Mouse (Mus musculus) cerebellum, adult 2 months (tissue): ENCODE measurements around the gene Slc35e4. TPM values are rescaled to one million over a fixed set of nuclear protein-coding genes. Genes with fewer than 3 reads are reported as not detected.

Source experiments
- DNase-seq, 2 experiments: peaks; one replicate each; pipeline ENCODE4 v3.0.0; 2021
- H3K27ac ChIP-seq: fragments of 200-500 bp; 2 replicates; pipeline ENCODE4 v1.5.1; 2012; ENCODE audit warnings: low read length, control low read depth, inconsistent platforms; ENCODE audit not compliant: insufficient read depth
- H3K27me3 ChIP-seq: fragments of 200-500 bp; 2 replicates; pipeline ENCODE4 v1.6.1; 2012; ENCODE audit warnings: inconsistent platforms, mild to moderate bottlenecking, low read length, moderate library complexity; ENCODE audit not compliant: control insufficient read depth, insufficient read depth
- H3K4me1 ChIP-seq: fragments of 200-500 bp; 2 replicates; pipeline ENCODE4 v1.6.1; 2011; ENCODE audit warnings: low read length; ENCODE audit not compliant: control insufficient read depth, insufficient read depth
- H3K4me3 ChIP-seq: fragments of 200-500 bp; replicated peaks from 2 replicates; pipeline ENCODE3; 2011; ENCODE audit warnings: mild to moderate bottlenecking, low read depth, low read length, control low read depth; ENCODE audit not compliant: insufficient read depth
- CTCF ChIP-seq: fragments of 200-500 bp; IDR thresholded peaks from 2 replicates; pipeline ENCODE4 v1.5.1; 2011; ENCODE audit warnings: low read depth, mild to moderate bottlenecking, control low read depth, low read length, moderate library complexity, borderline replicate concordance; ENCODE audit not compliant: insufficient read depth
- POLR2A ChIP-seq: fragments of 200-500 bp; IDR thresholded peaks from 2 replicates; pipeline ENCODE4 v1.6.1; 2011; ENCODE audit warnings: low read length, control low read depth, borderline replicate concordance; ENCODE audit not compliant: insufficient read depth
- WGBS: fragments of 180-500 bp; shearing (Covaris S2); methylation state at CpG from one replicate; pipeline ENCODE4 v1.1.7; 2018; 5-methylcytosine and 5-hydroxymethylcytosine counted together
- polyA plus RNA-seq: library from polyadenylated mRNA; depleted of rRNA; stranded (reverse); fragments of >200 nt; gene quantifications from 2 replicates; pipeline ENCODE4 v1.2.3, GENCODE M21; 2012

Slc35e4 gene
- polyA plus RNA-seq, 1 experiment = 27.3 TPM

GRCm38 (mm10) chr11:3902516-3902915, 11.9 kb downstream of the Slc35e4 start:
- Histone ChIP-seq H3K27me3 (no peaks in the 10 kb centered on the region), H3K4me1 (peaks cover 9% of the 10 kb centered on the region), H3K4me3 (no peak overlapping the region), H3K27ac (no peak overlapping the region)
- WGBS = 96% methylated on average over 3 of the region's 3 CpGs
- DNase-seq = no peak
- TF ChIP-seq CTCF (no peak), POLR2A (no peak)

- H3K27me3 ChIP-seq = no peaks in the 10 kb centered on the region
- no peak overlapping the region for H3K27ac ChIP-seq
- no peak overlapping the region for H3K4me3 ChIP-seq
- H3K4me1 ChIP-seq = peaks cover 11% of the 10 kb centered on the region
- no peak for DNase-seq
- TF ChIP-seq POLR2A = no peak
- TF ChIP-seq CTCF = no peak
- WGBS = 77% methylated on average over 6 of the region's 6 CpGs
Measured at GRCm38 (mm10) chr11:3900296-3900695, 14.2 kb downstream of the Slc35e4 start.

DNA sequence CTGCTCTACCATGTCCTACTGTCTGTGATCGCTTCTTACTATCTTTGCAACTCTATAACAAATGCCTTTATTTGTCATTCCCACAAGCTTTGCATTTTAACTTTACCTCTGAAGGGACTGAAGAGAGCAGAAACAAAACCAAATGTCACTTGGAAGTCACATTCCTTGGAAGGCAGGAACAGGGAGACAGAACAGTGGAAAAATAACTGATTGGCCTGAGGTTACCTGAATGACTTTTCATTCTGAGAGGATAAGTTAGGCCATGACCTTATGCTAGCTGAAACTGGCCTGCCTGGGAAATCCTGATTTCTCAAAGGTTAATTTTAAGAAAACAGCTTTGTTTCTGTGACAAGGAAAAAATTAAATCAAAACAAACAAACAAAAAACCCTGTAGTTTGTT, 18.5 kb downstream of the Slc35e4 start:
- Histone ChIP-seq H3K4me1 (peaks cover 5% of the 10 kb centered on the region), H3K27me3 (no peaks in the 10 kb centered on the region), H3K27ac (no peak overlapping the region), H3K4me3 (no peak overlapping the region)
- TF ChIP-seq POLR2A (no peak), CTCF (no peak)
- WGBS = 88% methylated on average over 1 of the region's 1 CpGs
- no peak for DNase-seq

DNA sequence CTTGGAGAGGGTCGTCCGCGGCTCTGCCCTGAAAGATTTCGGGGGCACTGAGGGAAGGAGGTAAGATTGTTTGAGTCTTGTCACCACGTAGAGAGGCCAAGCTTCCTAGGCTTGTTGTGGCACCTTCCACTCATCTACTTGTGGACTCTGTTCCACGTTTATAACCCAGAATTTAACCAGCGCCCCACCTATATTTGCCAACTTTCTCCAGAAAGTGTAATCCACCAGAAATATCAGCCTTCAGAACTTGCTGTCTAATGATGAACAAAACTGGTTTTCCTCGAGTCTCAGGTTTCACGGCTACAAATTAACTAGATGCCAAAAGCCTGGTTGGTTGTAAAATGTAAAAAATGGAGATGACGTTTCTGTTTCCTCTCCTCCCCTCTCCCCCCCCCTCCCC, 19.0 kb downstream of the Slc35e4 start:
- WGBS = 13% methylated on average over 10 of the region's 10 CpGs
- Histone ChIP-seq H3K4me3 (peak overlapping the region; percentile 37), H3K27ac (no peak overlapping the region), H3K27me3 (no peaks in the 10 kb centered on the region), H3K4me1 (peaks cover 5% of the 10 kb centered on the region)
- DNase-seq = peak in 1 of 2 experiments; percentile 15
- TF ChIP-seq POLR2A (no peak), CTCF (no peak)

DNA sequence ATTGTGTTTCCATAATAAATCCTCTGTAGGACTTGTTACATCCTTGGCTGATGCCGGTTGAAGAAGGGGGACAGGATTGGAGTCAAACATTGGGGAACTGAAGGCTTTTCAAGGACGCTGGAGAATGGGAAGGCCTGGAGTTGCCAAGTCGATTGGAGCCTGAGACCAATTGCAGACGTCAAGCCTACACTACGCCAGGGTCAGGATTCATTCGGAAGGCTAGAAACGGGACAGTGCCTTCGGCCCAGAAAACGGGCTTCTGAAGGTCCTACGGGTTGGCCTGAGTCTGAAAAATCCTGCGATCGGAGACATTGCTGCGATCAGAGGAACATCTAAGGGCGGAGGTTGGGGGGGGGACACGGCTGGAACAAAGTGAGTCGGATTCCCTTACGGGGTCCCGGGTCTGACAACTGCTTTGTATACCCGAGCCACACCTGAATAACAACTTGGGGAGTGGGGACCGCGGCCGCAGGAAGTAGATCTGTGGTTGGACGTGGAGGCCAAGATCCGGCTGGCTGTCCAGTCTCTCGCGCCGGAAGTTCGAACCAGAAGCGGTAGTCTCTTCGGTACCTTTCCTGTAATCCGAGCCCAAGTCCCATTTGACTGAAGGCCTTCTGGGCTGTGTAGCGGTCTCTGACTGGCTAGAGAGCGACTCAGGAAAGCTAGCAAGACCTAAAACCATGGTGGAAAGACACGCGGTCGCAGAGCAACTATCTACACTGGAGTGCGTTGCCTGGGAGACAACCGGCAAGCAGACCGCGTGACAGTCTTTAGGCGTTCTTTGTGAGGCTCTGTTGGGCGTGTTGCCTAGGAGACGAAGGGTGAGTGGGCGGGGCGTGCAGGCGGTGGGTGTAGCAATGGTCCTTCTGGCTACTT, 19.8 kb downstream of the Slc35e4 start, which contains the start of the genes 4921536K21Rik and Dusp18:
TSS of gene 4921536K21Rik (minus strand) at position 693 of the 876 bp plus-strand sequence.
TSS of gene Dusp18 (plus strand) at position 835 of the 876 bp plus-strand sequence.
- TF ChIP-seq CTCF = no peak
- no peak for TF ChIP-seq POLR2A
- Histone ChIP-seq H3K27me3 (no peaks in the 10 kb centered on the region), H3K27ac (no peak within 1 kb of the TSS), H3K4me3 (peak within 1 kb of the TSS; percentile 37), H3K4me1 (peaks cover 5% of the 10 kb centered on the region)
- peak; percentile 69 to 72 for DNase-seq
- 15% methylated on average over 46 of the region's 46 CpGs for WGBS

DNA sequence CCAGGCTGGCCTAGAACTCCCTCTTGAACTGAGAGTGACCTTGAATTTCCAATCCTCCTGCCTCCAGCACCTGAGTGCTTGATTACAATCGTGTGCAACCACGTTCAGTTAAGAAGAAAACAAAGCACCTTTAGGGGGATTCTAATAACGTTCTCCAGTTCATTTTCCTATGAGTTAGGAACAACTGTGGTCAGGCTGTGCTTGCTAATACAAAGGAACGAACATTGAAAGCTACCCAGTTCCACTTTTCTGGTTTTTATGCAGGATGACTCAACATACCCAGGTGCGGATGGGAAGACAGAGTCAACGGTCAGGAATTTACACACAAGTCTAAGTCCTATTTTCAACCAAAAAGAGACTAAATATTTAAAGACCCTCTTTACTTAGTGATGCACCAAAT, 20.5 kb downstream of the Slc35e4 start:
- Histone ChIP-seq H3K27ac (no peak overlapping the region), H3K4me1 (peaks cover 5% of the 10 kb centered on the region), H3K4me3 (no peak overlapping the region), H3K27me3 (no peaks in the 10 kb centered on the region)
- no peak for DNase-seq
- no peak for TF ChIP-seq CTCF
- TF ChIP-seq POLR2A = no peak
- WGBS = 93% methylated on average over 6 of the region's 6 CpGs

- WGBS = 12% methylated on average over 5 of the region's 5 CpGs
- Histone ChIP-seq H3K27ac (no peak overlapping the region), H3K4me1 (peaks cover 8% of the 10 kb centered on the region; the same call in 1 of the 2 replicates), H3K27me3 (no peaks in the 10 kb centered on the region), H3K4me3 (no peak overlapping the region)
- no peak for TF ChIP-seq CTCF
- no peak for TF ChIP-seq POLR2A
- DNase-seq = peak in 1 of 2 experiments; percentile 61
Measured at GRCm38 (mm10) chr11:3887331-3887730, 27.1 kb downstream of the Slc35e4 start.

DNA sequence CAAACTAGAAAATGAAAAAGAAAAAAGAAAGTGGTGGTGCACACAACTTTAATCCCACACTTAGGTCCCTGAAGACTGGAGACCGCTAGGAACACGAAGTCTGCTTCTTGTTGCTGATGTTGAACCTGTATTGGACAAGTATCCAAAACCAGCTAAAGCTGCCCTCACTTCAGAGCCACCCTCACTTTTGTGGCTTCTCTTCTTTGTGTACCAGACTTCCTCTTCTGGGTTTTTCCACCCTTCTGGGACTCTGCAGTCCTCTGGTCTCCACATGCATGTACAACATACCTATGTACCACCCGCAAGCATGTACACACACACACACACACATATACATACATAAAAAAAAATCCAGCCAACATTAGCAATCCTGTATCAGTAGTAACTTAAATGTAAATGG, 30.8 kb downstream of the Slc35e4 start:
- no peak overlapping the region for H3K27ac ChIP-seq
- no peaks in the 10 kb centered on the region for H3K27me3 ChIP-seq
- no peak for DNase-seq
- peaks cover 8% of the 10 kb centered on the region for H3K4me1 ChIP-seq
- 95% methylated on average over 3 of the region's 3 CpGs for WGBS
- TF ChIP-seq CTCF (no peak), POLR2A (no peak)
- no peak overlapping the region for H3K4me3 ChIP-seq
